Mouse (Mus musculus): ENCODE measurements around the gene Calu. TPM values are rescaled to one million over a fixed set of nuclear protein-coding genes. Genes with fewer than 3 reads are reported as not detected.

Gene Calu
- polyA plus RNA-seq, 1 experiment from 2014 or later: 293 TPM

GRCm38 (mm10) chr6:29425118-29425517 lies 77.2 kb downstream of the Calu start:
- Histone ChIP-seq H3K4me2 (no peak overlapping the region), H3K27me3 (no peaks in the 10 kb centered on the region), H3K27ac (no peak overlapping the region), H3K9me3 (no peaks in the 10 kb centered on the region), H3K36me3 (peaks cover 10% of the 10 kb centered on the region; the same call in 1 of the 2 replicates), H3K4me1 (replicated peaks) (no peaks in the 10 kb centered on the region), H3K4me3 (replicated peaks) (no peak overlapping the region), H3K9ac (replicated peaks) (no peak overlapping the region)
- 92% methylated on average over 8 of the region's 8 CpGs for WGBS
- no peak for ATAC-seq (ENCODE audit: insufficient number of reproducible peaks, insufficient read depth, low FRiP score, low TSS enrichment, low read depth)

DNA sequence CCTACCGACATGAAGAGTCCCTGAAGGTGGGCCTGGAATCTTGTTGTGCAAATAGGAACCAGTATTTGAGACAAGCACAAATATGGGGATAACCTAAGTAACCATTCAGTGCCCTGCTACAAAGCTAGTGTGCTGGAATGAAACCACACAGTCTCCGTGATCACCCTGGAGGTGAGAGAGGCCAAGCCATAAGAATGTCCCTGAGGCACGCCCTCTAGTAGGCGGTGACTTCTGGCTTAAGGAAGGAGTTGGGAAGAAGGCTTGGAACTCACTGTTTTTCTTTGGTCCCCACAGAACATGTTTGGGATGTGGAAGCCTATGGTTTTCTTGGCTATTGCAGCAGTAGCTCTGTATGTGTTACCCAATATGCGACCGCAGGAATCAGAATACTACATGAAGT lies 78.5 kb downstream of the Calu start:
- Histone ChIP-seq H3K27ac (no peak overlapping the region), H3K36me3 (peaks cover 6% of the 10 kb centered on the region; the same call in 1 of the 2 replicates), H3K9me3 (no peaks in the 10 kb centered on the region), H3K9ac (replicated peaks) (no peak overlapping the region), H3K4me1 (replicated peaks) (peaks cover 7% of the 10 kb centered on the region; the same call in 1 of the 2 replicates), H3K27me3 (0 out of 2 replicates have a peak, but pooled peaks cover 4% of the 10 kb centered on the region), H3K4me3 (replicated peaks) (no peak overlapping the region), H3K4me2 (no peak overlapping the region)
- 69% methylated on average over 6 of the region's 6 CpGs for WGBS
- ATAC-seq (ENCODE audit: insufficient number of reproducible peaks, insufficient read depth, low FRiP score, low TSS enrichment, low read depth): no peak

Small RNA genes lying within 50 kb of the gene (microRNA-seq; reads per million reads assigned to microRNA genes)
- not detected for gene Gm26220
- gene Gm44354: not detected

Other genes starting within 250 kb of the Calu start
- 54.0 and 59.5 TPM in 2 replicates for gene Rbm28, start 183.1 kb upstream of the Calu start, polyA plus RNA-seq (2016; fragmentation: Nextera tagmentation; extraction: Ambion mirVana)
- 1.1 and 1.6 TPM in 2 replicates for gene Prrt4, start 168.5 kb upstream of the Calu start, polyA plus RNA-seq (2016; fragmentation: Nextera tagmentation; extraction: Ambion mirVana)
- gene Impdh1, start 131.7 kb upstream of the Calu start, polyA plus RNA-seq (2016; fragmentation: Nextera tagmentation; extraction: Ambion mirVana): 44.5 and 46.7 TPM in 2 replicates
- gene Hilpda, start 75.6 kb upstream of the Calu start, polyA plus RNA-seq (2016; fragmentation: Nextera tagmentation; extraction: Ambion mirVana): 41.5 and 48.4 TPM in 2 replicates
- gene Fam71f2, start 68.5 kb upstream of the Calu start, polyA plus RNA-seq (2016; fragmentation: Nextera tagmentation; extraction: Ambion mirVana): 0.29 and 0.65 TPM in 2 replicates
- gene Fam71f1, start 28.9 kb upstream of the Calu start, polyA plus RNA-seq (2016; fragmentation: Nextera tagmentation; extraction: Ambion mirVana): not detected in 2 replicates
- gene Opn1sw, start 40.4 kb downstream of the Calu start, polyA plus RNA-seq (2016; fragmentation: Nextera tagmentation; extraction: Ambion mirVana): 0.31 and 1.1 TPM in 2 replicates
- gene Ccdc136, start 48.2 kb downstream of the Calu start, polyA plus RNA-seq (2016; fragmentation: Nextera tagmentation; extraction: Ambion mirVana): 31.8 and 40.1 TPM in 2 replicates
- gene Flnc, start 85.2 kb downstream of the Calu start, polyA plus RNA-seq (2016; fragmentation: Nextera tagmentation; extraction: Ambion mirVana): 10.8 and 13.9 TPM in 2 replicates
- 208 and 216 TPM in 2 replicates for gene Atp6v1f, start 119.6 kb downstream of the Calu start, polyA plus RNA-seq (2016; fragmentation: Nextera tagmentation; extraction: Ambion mirVana)
- 0.64 TPM in 1 of 2 replicates, not detected in the other for gene Atp6v1fnb, start 123.4 kb downstream of the Calu start, polyA plus RNA-seq (2016; fragmentation: Nextera tagmentation; extraction: Ambion mirVana)
- gene Kcp, start 159.9 kb downstream of the Calu start, polyA plus RNA-seq (2016; fragmentation: Nextera tagmentation; extraction: Ambion mirVana): 38.7 and 41.6 TPM in 2 replicates
- 1.7 and 2.2 TPM in 2 replicates for gene Irf5, start 178.6 kb downstream of the Calu start, polyA plus RNA-seq (2016; fragmentation: Nextera tagmentation; extraction: Ambion mirVana)

Data from limb, embryonic 12.5 days (tissue).